Mouse (Mus musculus) layer of hippocampus, adult 6 months (tissue): Measurements from ENCODE around the gene F2. TPM values are rescaled to one million over a fixed set of nuclear protein-coding genes. Genes with fewer than 3 reads are reported as not detected.

Experiments used
- long read RNA-seq, 2 experiments: library from polyadenylated mRNA; unstranded; transcript quantifications; one replicate each; pipeline ENCODE4 v2.0.0; 2019 to 2020
- polyA plus RNA-seq: library from polyadenylated mRNA; unstranded; fragments of <200 nt; fragmentation: Nextera tagmentation; gene quantifications from 2 replicates; pipeline ENCODE4 v1.2.3, GENCODE M21; 2021

F2 gene
- not detected in 2 replicates for polyA plus RNA-seq
- long read RNA-seq, experiment 1 = 0 reads
- long read RNA-seq, experiment 2 = 0 reads

GRCm38 (mm10) chr2:91636229-91636628 is at the start of gene F2:
TSS of gene F2 (minus strand) at chr2:91636414.

GRCm38 (mm10) chr2:91649553-91650359 is 13.5 kb upstream of the F2 start, which contains the start of the genes Zfp408 and Arhgap1:
TSS of gene Zfp408 (minus strand) at chr2:91649791.
TSS of gene Arhgap1 (plus strand) at chr2:91649860.

Other genes starting within 250 kb of the F2 start
- 182 and 187 TPM in 2 replicates for gene 1110051M20Rik, start 191.7 kb downstream of the F2 start, polyA plus RNA-seq
- gene Lrp4, start 178.9 kb downstream of the F2 start, polyA plus RNA-seq = 8.6 and 12.4 TPM in 2 replicates
- 29.2 and 40.8 TPM in 2 replicates for gene Ckap5, start 109.7 kb downstream of the F2 start, polyA plus RNA-seq
- gene Zfp408, start 13.4 kb upstream of the F2 start, polyA plus RNA-seq = 2.4 and 4.5 TPM in 2 replicates
- gene Arhgap1, start 13.4 kb upstream of the F2 start, polyA plus RNA-seq = 61.7 and 71.4 TPM in 2 replicates
- gene Atg13, start 74.2 kb upstream of the F2 start, polyA plus RNA-seq = 49.1 and 55.7 TPM in 2 replicates
- gene Harbi1, start 74.4 kb upstream of the F2 start, polyA plus RNA-seq = 7.6 and 10.1 TPM in 2 replicates
- gene Ambra1, start 93.7 kb upstream of the F2 start, polyA plus RNA-seq = 6.8 and 7.4 TPM in 2 replicates